Mouse (Mus musculus): ENCODE results near the gene Smyd3.

GRCm38 (mm10) chr1:179055760-179056159, 462.1 kb downstream of the Smyd3 start:
- TF ChIP-seq CTCF (IDR thresholded peaks at IDR 0.05; ENCODE audit: low read depth, low read length) (no peak), POLR2A (IDR thresholded peaks at IDR 0.05; ENCODE audit: borderline replicate concordance, low read depth, low read length) (no peak)

Measured in bone marrow macrophage, adult 2 months (primary cell).